Mouse (Mus musculus) retina, adult 2 months (tissue): Measurements from ENCODE around the gene Gtpbp3.
"Not testable (repeated sequence)": the region's sequence is repeated elsewhere in the genome, so short reads cannot be mapped to it uniquely, and the experiment has no call there.

Source experiments
- DNase-seq: peaks from one replicate; pipeline ENCODE4 v3.0.0-alpha.2; 2012; ENCODE audit warnings: low read depth, low spot score

Gene Gtpbp3

GRCm38 (mm10) chr8:71530735-71531467 lies 43.0 kb downstream of the Gtpbp3 start:
- DNase-seq = not testable (repeated sequence)

- DNase-seq = no peak
Measured at GRCm38 (mm10) chr8:71534263-71534810, 46.4 kb downstream of the Gtpbp3 start.

- no peak for DNase-seq
Measured at GRCm38 (mm10) chr8:71535663-71536062, 47.8 kb downstream of the Gtpbp3 start.

- DNase-seq = peak; percentile 28
Measured at GRCm38 (mm10) chr8:71537028-71537867, 49.3 kb downstream of the Gtpbp3 start, which contains the start of gene Bst2. TSS of gene Bst2 (minus strand) at chr8:71537456.

- peak; percentile 98 for DNase-seq
Measured at GRCm38 (mm10) chr8:71542632-71543343, 54.9 kb downstream of the Gtpbp3 start, which contains the start of gene Mvb12a. TSS of gene Mvb12a (plus strand) at chr8:71542922.

GRCm38 (mm10) chr8:71543755-71544154 lies 55.9 kb downstream of the Gtpbp3 start:
- DNase-seq = no peak

GRCm38 (mm10) chr8:71545053-71545452 lies 57.1 kb downstream of the Gtpbp3 start:
- no peak for DNase-seq

GRCm38 (mm10) chr8:71547590-71547989 lies 59.7 kb downstream of the Gtpbp3 start:
- DNase-seq = no peak
